Mouse (Mus musculus) spleen, postnatal 4 days (tissue): ENCODE results near the gene Nsd1.
A peak's percentile ranks its signal among the peaks of the same experiment; 100 is the strongest.

Experiments used
- DNase-seq, 2 experiments: peaks; one replicate each; pipeline ENCODE4 v3.0.0; 2022; ENCODE audit warnings: low spot score in 2 of 2

Gene Nsd1

DNA sequence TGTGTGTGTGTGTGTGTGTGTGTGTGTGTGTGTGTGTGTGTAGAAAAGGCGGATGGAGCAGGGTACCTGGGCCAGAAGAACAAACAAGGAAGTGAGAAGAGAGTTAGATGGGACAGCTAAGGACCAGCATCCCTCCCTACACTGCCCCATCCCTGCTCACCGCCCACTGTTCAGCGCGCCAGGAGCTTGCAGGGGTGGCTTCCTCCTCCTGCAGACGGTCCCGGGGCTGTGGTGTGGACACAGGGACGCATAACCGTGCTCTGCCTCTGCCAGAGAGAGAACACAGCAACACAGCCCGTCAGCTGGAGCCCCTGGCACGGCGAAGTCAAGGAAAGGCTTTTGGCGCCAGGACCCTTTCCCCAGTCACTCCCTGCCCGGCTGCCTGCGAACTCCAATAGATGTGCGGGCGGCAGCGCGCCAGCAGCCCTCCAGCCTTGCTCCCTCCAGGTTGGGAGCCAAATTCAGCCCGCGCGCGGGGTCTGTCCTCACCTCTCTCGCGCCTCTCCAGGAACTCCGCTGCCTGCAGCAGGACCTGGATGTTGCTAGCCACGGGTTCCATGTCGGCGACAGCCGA lies 119.6 kb downstream of the Nsd1 start:
- DNase-seq, result peak; percentile 58 to 84

DNA sequence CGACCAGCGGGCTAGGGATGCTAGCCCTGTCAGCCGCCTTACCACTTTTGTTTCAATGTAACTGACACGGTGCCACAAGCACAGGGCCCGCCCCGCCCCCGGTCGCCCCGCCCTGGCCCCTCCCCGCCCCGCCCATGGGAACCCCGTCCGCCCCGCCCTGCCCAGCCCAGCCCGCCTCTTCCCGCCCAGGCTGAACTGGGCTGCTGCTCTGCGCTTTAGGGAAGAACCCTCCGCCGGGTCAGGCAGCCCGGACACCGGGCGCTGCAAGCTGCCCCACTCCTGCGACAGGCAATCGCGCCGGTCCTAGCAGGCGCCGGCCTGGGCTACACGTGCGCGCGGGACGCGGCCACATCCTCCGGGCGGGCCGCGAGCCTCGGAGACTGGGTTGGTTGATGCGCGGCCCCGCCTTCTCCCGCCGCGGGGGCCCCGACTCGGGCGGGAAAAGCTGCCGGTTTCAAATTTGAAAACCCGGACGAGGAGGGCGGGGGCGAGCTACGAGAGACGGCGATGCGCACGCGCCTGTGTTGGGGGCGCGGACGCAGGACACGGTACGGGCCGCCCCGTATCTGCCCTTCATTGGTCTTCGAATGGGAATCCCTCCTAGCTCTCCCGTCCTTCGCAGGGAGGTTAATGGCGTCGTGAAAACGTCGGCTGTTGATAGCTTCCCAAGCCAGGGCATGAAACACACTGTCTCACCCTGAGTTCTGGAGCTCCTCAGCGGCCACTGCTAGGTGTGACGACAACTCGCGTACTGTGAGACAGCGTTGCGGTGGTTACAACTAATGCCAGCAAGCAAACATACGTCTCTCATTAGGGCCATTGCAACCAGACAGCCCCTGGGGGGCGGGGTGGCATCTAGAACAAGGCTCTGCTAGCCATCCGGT lies 120.3 kb downstream of the Nsd1 start, which contains the start of gene Mxd3:
Mxd3 (minus strand) TSS at position 141 of the 884 bp plus-strand sequence.
- DNase-seq, result peak; percentile 92 to 95

DNA sequence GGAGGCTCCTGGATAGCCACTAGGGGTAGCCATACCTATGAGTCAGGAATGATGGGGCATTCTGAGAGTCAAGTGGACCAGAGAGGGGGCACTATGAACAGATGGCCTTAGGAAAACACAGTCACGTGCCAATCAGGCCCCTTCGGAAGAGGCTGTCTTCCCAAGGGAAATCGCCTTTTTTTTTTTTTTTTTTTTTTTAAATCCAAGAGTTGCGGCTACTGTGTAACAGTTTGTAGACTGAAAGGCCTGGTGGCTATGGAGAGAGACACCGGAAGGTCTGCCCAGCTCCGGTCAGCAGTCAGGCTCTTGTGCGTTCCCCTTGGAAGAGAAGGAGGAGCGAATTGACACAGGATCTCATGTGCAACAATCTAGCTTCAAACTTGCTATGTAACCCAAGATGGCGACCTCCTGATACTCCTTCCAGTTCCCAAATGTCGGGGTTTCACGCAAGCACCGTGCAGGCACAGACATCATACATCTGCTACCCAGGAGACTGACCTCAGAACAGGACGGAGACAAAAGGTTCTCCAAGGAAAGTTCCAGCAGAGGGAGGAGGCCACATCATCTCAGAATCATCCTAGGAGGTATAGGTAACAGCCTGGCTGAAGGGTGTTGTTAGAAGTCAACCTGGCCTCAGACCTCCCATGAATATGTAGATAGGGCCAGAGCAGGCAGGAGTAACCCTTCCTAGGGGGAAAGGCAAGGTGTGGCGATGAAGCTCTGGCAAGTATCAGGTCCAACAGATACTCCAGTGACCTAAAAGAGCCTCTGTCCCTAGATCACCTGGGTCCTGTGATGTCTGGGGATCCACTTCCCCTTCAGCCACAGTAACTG lies 121.2 kb downstream of the Nsd1 start:
- no peak for DNase-seq

DNA sequence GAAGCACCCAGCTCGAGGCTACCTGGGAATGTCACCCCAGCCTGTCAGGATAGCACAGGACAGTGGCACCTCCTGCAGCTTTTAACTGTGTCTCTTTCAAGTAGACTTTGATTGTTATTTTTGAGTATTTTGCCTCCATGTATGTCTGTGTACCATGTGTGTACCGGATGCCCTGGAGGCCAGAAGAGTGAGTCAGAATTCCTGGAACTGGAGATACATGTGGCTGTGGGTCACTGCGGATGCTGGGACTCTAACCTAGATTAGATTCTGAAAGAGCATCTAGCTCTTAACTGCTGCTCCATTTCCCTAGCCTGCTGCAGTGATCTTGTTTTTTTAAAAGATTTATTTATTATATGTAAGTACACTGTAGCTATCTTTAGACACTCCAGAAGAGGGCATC lies 122.7 kb downstream of the Nsd1 start:
- no peak for DNase-seq

DNA sequence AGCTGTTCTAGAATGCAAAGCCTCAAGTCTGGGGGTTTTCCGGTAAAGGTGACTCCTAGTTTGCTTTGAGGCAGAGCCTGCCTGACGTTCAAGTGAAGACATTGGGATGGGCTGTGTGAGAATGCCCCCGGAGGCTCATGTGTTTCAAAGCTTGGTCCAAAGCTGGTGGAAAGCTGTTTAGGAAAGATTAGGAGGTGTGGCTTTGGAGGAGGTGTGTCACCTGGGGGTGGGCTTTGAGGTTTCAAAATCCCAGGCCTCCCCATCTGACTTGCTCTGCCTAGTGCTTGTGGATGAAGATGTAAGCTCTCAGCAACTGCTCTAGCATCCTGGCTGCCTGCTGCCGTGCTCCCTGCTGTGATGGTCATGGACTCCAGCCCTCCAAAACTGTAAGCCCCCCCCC lies 126.1 kb downstream of the Nsd1 start:
- DNase-seq, result no peak

DNA sequence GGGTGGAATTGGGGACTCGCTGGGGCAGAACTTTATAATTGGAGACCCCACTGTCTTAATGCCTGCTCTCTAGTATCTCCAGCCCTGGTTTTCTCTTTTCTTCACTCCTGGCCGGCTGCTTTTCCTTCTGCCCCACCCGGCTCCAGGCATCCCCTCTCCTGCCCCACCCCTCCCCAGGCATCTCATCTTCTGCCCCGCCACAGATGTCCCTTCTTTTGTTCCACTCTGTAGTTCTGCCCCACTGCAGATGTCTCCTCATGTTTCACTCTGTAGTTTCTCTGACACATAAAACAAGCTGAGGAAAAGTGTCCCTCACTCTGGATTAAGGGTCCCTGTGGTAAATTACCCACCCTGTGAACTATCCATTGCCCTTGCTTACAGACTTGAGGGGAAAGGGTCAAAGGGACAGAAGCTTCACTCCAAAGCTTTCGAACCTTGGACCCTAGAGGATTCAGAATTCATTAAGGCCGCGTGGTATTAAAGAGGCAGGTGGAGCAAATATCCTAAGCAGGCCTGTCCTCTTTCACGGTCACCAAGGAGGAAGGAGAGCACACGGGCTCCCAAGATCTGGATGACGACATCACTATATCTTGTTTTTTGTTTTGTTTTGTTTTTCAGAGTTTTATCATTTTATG lies 127.9 kb downstream of the Nsd1 start:
- no peak for DNase-seq

DNA sequence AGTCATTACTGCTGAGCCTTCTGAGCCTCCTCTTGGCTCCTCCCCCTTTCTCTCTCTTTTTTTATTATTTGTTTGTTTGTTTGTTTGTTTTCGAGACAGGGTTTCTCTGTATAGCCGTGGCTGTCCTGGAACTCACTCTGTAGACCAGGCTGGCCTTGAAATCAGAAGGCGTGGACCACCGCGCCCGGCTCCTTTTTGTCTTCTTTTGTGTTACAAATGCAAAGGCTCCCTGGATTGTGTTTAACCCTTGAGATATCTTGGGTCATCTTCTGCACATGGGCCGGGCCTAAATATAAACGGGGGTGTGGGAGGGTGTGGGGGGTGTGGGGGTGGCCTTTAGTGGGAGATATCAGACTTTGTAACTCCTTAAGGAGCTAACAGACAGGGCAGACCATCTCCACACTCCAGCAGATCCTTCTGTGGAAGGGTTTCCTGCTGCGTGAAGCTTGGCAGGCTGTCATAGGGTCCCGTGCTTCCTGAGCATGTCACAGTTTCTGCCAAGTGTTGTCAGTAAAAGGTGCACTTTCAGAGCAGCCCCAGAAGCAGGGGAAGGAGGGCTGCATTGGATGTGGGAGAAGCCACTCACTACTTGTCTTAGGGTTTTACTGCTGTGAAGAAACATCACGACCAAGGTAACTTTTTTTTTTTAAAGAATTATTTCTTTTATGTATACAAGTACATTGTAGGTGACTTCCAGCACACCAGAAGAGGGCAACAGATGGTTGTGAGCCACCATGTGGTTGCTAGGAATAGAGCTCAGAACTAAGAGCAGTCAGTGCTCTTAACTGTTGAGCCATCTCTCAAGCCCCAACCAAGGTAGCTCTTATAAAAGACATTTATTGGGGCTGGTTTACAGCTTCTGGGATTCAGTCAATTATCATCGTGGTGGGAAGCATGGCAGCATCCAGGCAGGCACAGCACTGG lies 128.8 kb downstream of the Nsd1 start:
- DNase-seq, result no peak

DNA sequence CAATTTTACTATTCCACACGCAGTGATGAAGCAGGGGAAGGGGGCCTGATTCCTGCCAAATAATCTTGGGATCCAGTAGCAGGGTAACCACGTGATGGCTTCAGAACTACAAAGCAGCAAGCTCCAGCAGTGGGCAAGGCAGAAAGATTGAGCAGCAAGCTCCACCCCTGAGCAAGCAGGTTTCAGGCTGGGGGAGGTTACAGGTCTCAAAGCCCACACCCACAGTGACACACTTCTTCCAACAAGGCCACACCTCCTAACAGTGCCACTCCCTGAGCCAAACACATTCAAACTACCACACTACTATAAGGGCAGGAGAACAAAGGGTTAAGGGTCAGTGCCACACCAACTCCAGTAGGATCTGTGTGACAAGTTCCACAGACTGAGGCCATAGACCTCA lies 129.7 kb downstream of the Nsd1 start:
- no peak for DNase-seq

DNA sequence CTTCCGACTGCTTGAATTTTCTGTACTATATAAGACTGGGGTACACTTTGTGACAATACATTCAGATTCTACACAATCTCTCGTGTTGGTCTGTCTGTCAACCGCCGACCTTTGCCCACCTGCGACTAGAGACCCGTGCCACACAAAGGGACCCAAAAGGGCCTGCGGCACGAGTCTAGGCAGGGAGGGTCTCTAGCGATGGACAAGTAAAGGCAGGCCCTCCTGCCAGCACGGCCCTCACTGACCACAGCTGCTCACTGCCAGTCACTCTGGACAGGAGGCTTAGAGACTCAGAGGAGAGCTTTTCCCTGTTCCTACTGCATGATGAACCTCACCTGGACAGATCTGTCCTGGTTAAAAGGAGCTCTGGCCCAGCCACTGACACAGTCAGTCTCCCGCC lies 132.9 kb downstream of the Nsd1 start:
- DNase-seq, result no peak

DNA sequence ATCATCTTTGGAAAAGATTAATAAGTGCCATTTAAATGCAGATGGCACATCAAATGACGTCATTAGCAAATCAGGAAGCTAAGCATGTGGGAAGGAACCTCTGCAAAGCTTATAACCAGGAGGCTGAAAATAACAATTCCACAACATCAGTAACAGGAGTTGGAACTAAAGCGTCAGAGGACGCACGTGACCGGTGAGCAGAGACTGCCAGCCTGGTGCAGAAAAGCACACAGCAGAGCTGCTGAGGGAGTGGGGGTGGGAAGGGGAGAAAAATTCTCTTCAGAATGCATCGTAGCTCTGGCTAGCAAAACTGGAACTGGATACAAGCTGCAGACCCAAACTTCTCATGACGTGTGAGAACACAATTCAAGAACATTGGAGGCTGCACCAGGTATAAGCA lies 134.7 kb downstream of the Nsd1 start:
- DNase-seq, result no peak

DNA sequence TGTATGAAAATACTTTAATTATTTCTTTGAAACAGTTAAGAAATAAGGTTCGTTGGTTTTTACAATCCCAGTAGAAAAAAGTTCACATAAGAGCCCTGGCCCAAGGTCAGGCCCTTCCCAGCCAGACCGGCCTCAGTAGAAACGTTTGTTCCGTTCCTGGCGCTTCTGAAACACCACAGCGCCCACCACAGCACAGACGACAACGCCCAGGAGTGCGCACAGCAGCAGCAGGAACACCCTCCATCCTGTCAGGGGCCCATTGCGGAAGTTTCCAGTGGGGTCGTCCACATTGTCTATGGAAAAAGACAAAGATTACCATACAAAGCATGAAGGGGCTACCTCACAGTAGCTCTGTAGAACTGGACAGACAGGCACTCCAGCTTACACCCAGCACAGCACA lies 137.2 kb downstream of the Nsd1 start:
- DNase-seq, result no peak

DNA sequence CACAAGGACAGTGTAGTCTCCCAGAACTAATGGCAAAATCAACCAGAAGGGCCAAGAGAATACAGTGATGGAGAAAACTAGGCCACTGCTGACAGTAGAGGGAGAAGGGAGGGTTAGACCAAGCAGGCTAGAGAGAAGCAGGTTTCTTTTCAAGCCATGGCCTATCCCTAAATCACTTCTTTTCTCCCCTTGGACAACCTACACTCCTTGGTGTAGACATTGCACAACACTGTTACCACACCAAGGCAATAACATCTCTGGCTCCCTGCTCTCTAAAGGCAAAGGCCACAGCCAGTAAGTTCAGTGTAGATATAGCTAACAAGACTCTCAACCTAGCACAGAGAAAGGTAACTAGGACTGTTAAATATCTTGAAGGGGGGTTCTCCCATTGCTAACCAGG lies 151.6 kb downstream of the Nsd1 start:
- DNase-seq, result no peak

DNA sequence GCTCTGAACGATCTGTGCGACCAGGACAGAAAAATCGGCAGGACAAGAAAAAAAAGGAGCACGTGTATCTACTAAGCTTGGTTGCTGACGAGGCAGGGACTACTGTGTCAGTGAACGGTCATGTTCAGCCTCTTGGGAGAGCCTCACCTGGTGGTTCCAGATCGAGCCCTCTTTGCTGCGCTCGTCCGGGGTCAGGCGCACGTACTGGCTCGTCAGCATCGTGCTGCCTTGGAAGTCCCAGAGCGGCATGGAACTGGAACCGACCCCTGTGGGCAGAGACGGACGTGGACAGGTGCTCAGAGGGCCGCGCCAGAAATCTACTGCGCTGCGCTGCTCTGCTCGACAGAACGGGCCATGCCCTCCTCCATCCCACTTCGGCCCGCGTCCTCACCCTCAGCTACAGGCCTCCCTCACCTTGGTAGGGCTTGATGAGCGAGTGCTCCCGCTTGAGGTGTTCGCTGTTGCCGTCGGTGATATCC lies 152.4 kb downstream of the Nsd1 start:
- no peak for DNase-seq

DNA sequence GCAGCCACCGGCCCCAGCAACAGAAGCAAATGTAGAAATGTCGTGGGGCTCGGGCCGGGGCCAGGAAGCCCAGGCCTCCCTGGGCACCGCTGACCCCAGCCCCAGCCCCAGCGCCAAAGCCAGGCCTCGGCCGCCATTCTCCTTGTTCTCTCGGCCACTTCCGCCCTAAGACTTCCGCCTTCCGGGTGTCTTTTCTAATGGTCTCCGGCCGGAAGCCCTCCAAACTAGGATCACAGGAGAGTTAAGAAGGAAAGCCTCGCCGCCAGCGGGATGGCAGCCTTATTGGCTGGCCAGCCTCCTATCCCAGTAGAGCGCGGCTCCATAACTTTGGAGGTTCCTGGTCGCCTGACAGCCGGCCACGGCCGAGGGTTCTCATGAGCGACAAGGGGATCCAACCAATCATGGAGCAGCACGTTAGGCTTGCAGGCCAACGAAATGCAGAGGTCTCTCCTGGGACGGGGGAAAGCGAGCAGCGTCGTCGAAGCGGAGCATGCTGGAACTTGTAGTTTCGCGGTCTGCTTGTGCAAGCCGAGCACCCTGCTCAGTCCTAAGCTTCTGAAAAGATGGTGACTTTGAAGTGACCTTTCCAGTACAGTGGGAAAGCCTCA lies 153.0 kb downstream of the Nsd1 start, which contains the start of gene Lman2:
Lman2 (minus strand) TSS at position 331 of the 608 bp plus-strand sequence.
- peak; percentile 91 to 94 for DNase-seq
